Comparison of ENCODE assay signal across 8 mouse cellular contexts in the genomic region with DNA sequence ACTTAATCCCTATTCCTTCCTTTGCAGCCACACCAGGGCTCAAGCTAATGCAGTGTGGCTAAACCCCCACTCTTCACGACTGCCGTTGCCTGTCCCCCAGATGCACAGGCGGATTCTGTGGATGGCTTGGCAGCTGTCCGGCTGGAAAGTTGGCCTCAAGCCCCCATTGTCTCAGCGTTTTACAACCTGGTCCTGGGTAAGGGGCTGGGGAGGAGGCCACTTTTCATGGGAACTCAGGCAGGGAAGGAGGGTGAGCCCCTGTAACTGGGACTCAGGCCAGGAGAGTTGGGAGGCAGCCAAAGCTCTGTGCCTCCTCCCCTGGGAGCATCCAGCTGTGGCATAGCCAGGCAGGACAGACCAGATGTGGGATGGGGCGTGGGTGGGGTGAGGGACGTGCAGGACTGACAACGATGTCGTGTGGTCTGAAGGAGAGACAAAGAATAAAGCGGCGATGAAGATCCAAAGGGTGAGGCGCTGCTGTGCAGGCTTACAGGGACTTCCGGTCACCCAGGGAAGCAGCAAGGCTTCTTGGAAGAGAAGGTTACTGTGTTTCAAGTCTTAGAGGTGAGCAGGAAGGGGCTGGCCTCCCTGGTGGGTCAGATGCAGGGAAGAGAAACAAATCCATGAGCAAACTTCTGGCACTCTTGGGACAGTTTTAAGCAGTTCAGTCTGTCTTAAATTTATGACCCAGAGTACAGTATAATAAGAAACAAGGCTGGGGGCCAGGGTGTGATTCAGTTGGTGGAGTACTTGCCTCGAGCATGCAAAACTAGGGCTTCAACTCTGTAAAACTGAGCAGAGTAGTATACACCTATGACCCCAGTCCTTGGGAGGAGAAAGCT. TPM values are rescaled to one million over a fixed set of nuclear protein-coding genes. Genes with fewer than 3 reads are reported as not detected.
DNase-seq lines count a peak whose midpoint lies in the region; ATAC-seq and TF ChIP-seq lines count a peak whose summit lies in the region.

No protein-coding gene starts in this region.

- DNase-seq in embryo, embryonic 11 days: peak; percentile 21
- DNase-seq in embryo, embryonic 10.5 days (ENCODE audit: low spot score): no peak
- DNase-seq in brain, adult 2 months (ENCODE audit: low read depth, low spot score): peak; percentile 31
- peak; percentile 79 to 82 for DNase-seq in heart, adult 9 months (ENCODE audit: low spot score in 2 of 2)
- DNase-seq in kidney, adult 2 months: peak; percentile 81
- DNase-seq in lung, postnatal 0 days (ENCODE audit: low spot score): peak; percentile 65

- ATAC-seq in lung, postnatal 0 days: peak; percentile 78
- ATAC-seq in stomach, embryonic 16.5 days (ENCODE audit: insufficient read depth, low FRiP score): peak; percentile 80
- ATAC-seq in inflammation-experienced regulatory T-cells, adult 6 months: no peak

- H3K9me3 ChIP-seq in lung, postnatal 0 days (ENCODE audit: low read length): no peaks in the 10 kb centered on the region
- H3K9me3 ChIP-seq in stomach, embryonic 16.5 days (replicated peaks; ENCODE audit: control insufficient read depth, low read length): 0 out of 2 replicates have a peak, but pooled peaks cover 4% of the 10 kb centered on the region

- WGBS in kidney, adult 2 months: 14% methylated on average over 14 of the region's 14 CpGs
- WGBS in lung, postnatal 0 days: 28% methylated on average over 14 of the region's 14 CpGs
- WGBS in stomach, embryonic 16.5 days: 26% methylated on average over 14 of the region's 14 CpGs

- no peak for TF ChIP-seq CTCF in kidney, adult 2 months (conservative IDR thresholded peaks at IDR 0.05; ENCODE audit: insufficient read depth, insufficient read length, low read depth, low read length)
- TF ChIP-seq CTCF in lung, postnatal 0 days (IDR thresholded peaks at IDR 0.05): no peak

- H3K27me3 ChIP-seq in kidney, adult 2 months (replicated peaks; ENCODE audit: control insufficient read depth, insufficient read depth, low read length): no peaks in the 10 kb centered on the region
- no peaks in the 10 kb centered on the region for H3K27me3 ChIP-seq in lung, postnatal 0 days (replicated peaks; ENCODE audit: insufficient read depth, low read length)
- H3K27me3 ChIP-seq in stomach, embryonic 16.5 days (ENCODE audit: control insufficient read depth, insufficient read depth, low read length): no peaks in the 10 kb centered on the region

- H3K4me2 ChIP-seq in lung, postnatal 0 days (replicated peaks; ENCODE audit: low read depth, low read length): 0 out of 2 replicates have a peak overlapping the region, but pooled peaks have one; percentile 15
- peak overlapping the region; percentile 17; the same call in 1 of the 2 replicates for H3K4me2 ChIP-seq in stomach, embryonic 16.5 days (ENCODE audit: low read depth, low read length)

- H3K9ac ChIP-seq in lung, postnatal 0 days (replicated peaks; ENCODE audit: low read depth): no peak overlapping the region
- peak overlapping the region; percentile 43; the same call in 1 of the 2 replicates for H3K9ac ChIP-seq in stomach, embryonic 16.5 days (ENCODE audit: low read length)

- no peaks in the 10 kb centered on the region for H3K36me3 ChIP-seq in kidney, adult 2 months (ENCODE audit: control insufficient read depth, insufficient read depth, low read length)
- H3K36me3 ChIP-seq in lung, postnatal 0 days (ENCODE audit: insufficient read depth, low read length): no peaks in the 10 kb centered on the region
- H3K36me3 ChIP-seq in stomach, embryonic 16.5 days (ENCODE audit: control insufficient read depth, insufficient read depth, low read length): no peaks in the 10 kb centered on the region

- H3K27ac ChIP-seq in kidney, adult 2 months (ENCODE audit: insufficient read depth, low read depth, low read length): no peak overlapping the region
- H3K27ac ChIP-seq in lung, postnatal 0 days (ENCODE audit: low read length): 0 out of 2 replicates have a peak overlapping the region, but pooled peaks have one; percentile 38
- H3K27ac ChIP-seq in stomach, embryonic 16.5 days (ENCODE audit: low read length): peak overlapping the region; percentile 92

- no peak for TF ChIP-seq EP300 in lung, postnatal 0 days (IDR thresholded peaks at IDR 0.05)

- peaks cover 3% of the 10 kb centered on the region for H3K4me1 ChIP-seq in kidney, adult 2 months (ENCODE audit: control insufficient read depth, insufficient read depth, low read length)
- H3K4me1 ChIP-seq in lung, postnatal 0 days (ENCODE audit: insufficient read depth, low read depth, low read length): peaks cover 5% of the 10 kb centered on the region; the same call in 1 of the 2 replicates
- H3K4me1 ChIP-seq in stomach, embryonic 16.5 days (ENCODE audit: control insufficient read depth, insufficient read depth, low read length): peaks cover 25% of the 10 kb centered on the region

- no peak overlapping the region for H3K4me3 ChIP-seq in kidney, adult 2 months (ENCODE audit: insufficient read depth, low read depth, low read length)
- no peak overlapping the region for H3K4me3 ChIP-seq in lung, postnatal 0 days (ENCODE audit: low read depth, low read length)
- H3K4me3 ChIP-seq in stomach, embryonic 16.5 days (replicated peaks; ENCODE audit: low read length): 0 out of 2 replicates have a peak overlapping the region, but pooled peaks have one; percentile 0

- no peak for TF ChIP-seq POLR2A in kidney, adult 2 months (IDR thresholded peaks at IDR 0.05; ENCODE audit: low read depth, low read length)

RNA-seq across cellular contexts. Expression of a gene that starts 43.8 kb away (rescaled TPM):
- polyA plus RNA-seq in kidney, adult 2 months (2012; rRNA removed): 32.9 and 42.9 TPM in 2 replicates
- polyA plus RNA-seq in lung, postnatal 0 days (2015; fragmentation: Nextera tagmentation; extraction: Ambion mirVana): 75.8 and 83.4 TPM in 2 replicates
- 29.2 and 31.2 TPM in 2 replicates for polyA plus RNA-seq in stomach, embryonic 16.5 days (2015; fragmentation: Nextera tagmentation; extraction: Ambion mirVana)
- polyA plus RNA-seq in inflammation-experienced regulatory T-cells, adult 6 months (2017; shearing (Covaris generic)): under 1 TPM; 0.46 to 0.69 (median 0.54) TPM

RNA-seq across cellular contexts. Expression of a gene that starts 51.2 kb away (rescaled TPM):
- polyA plus RNA-seq in kidney, adult 2 months (2012; rRNA removed): 4.6 and 6.1 TPM in 2 replicates
- 21.8 and 25.6 TPM in 2 replicates for polyA plus RNA-seq in lung, postnatal 0 days (2015; fragmentation: Nextera tagmentation; extraction: Ambion mirVana)
- polyA plus RNA-seq in stomach, embryonic 16.5 days (2015; fragmentation: Nextera tagmentation; extraction: Ambion mirVana): 28.1 and 28.9 TPM in 2 replicates
- 10 to 100 TPM; 17.5 to 19.2 (median 18.0) TPM for polyA plus RNA-seq in inflammation-experienced regulatory T-cells, adult 6 months (2017; shearing (Covaris generic))

Comparison
In these comparisons a context has a peak if more than half of its experiments do, and no peak if none do; other contexts are left out.
1. RNA of a gene that starts 43.8 kb away (polyA plus RNA-seq): 75.8 to 83.4 TPM in lung, postnatal 0 days, 32.9 to 42.9 TPM in kidney, adult 2 months and 29.2 to 31.2 TPM in stomach, embryonic 16.5 days; 0.46 to 0.69 TPM in inflammation-experienced regulatory T-cells, adult 6 months; every median in the first group is over 10 times any median in the second.